Mouse (Mus musculus) right cerebral cortex, adult 18-20 months (tissue): ENCODE data around the gene Pin4.
"Not testable (repeated sequence)": the region's sequence is repeated elsewhere in the genome, so short reads cannot be mapped to it uniquely, and the experiment has no call there.

Experiments
- DNase-seq: peaks from one replicate; pipeline ENCODE4 v3.0.0; 2022; ENCODE audit warnings: mixed read lengths

Gene Pin4

DNA sequence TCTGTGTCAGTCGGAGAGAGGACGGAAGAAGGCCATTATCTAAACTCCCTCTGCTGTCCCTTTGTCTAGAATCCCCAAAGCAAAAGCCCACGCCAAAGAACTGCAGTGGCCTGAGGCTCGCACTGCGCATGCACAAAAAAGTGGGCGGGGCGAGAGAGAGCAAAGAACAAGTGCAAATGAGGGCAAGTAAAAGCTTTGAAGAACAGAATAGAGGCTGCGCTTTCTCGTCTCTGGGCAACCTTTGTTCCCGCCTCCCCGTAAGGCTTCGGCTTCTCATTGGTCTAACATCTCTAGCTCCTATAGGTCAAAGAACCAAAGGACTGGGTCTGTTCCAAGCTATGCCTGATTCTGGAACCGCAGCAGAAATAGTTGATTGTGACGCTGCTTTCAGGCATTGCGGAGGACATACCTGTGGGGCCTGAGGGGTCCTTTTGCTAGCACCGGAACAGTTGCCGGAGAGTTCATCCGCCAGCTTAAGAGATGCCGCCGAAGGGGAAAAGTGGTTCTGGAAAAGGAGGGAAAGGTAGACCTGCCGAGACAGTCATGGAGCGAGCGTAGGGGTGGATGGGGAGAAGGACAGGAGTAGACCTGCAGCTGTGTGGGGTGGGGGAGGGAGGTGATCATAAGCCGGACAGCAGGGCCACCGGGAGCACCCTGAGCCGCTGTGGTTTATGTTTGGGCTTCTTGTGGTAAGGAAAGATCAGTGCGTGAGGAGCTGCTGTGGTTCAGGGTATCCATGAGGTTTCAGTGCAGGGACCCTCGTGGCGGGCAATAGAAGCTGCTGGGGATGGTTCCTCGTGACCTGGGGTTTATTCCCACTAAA lies at the start of gene Pin4:
Pin4 (plus strand) TSS at position 406 of the 823 bp plus-strand sequence.
- peak; percentile 94 for DNase-seq

DNA sequence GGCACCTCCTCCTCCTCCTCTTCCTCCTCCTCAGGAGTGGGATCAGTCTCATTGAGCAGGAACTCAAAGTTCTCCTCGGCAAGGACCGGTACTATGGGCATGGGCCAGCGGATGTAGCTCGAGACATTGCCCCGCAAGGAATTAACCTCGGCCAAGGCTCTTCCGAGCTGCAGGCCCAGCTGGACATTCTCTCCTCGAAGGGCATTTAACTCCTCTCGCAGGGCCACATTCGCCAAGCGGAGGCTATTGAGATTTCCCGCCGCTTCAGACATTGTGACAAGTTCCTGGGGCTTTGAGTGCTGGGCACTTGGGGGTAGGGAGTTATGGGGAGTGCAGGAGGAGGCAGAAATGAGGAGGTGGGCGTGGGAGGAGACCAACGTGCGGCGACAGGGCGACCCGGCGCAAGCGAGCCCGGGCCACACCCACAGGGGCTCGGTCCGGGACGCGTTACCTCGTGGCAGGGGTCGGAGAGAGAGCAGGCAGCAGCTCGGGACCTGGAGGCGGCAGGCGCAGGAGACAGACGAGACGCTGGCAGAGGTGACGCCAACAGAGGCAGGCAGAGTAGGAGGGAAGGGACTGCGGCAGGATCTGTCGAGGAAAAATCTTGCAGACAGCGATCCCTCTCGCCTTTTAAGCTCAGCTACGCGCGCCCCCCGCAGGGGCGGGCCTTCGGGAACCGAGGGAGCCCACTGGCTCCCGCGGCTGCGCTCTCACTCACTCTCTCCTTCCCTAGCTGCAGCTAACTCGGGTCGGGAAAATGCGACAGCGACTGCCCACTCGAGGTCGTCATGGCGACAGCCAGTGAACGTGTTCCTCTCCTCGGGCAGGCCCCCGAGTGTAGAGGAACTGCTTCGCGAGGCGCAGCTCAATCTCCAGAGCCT lies 48.4 kb upstream of the Pin4 start, which contains the start of gene Rtl5:
Rtl5 (minus strand) TSS at position 714 of the 881 bp plus-strand sequence.
- DNase-seq = peak; percentile 88

GRCm38 (mm10) chrX:102071517-102071916 lies 47.7 kb upstream of the Pin4 start:
- DNase-seq = no peak

- DNase-seq = no peak
These were observed 45.5 kb upstream of the Pin4 start for GRCm38 (mm10) chrX:102073605-102074325.

DNA sequence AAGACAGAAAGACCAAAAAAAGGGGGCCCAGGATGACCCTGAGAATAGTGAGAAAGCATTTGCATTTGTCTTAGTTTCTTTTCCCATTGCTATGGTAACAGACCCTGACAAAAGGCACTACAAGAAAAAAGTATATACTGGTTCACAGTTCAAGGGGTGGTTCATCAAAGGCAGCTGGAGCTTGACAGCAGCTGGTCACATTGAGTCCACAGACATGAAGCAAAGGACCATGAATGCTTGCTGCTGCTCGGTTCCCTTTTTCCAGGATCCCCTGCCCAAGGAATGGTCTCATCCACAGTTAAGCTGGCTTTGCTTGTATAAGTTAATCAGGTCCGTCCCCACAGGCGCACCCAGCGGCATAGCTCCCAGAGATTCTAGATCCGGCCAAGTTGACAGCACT lies 44.8 kb upstream of the Pin4 start:
- no peak for DNase-seq

- DNase-seq = no peak
These were observed 44.1 kb upstream of the Pin4 start for GRCm38 (mm10) chrX:102075158-102075557.

- peak; percentile 25 for DNase-seq
These were observed 42.1 kb upstream of the Pin4 start for GRCm38 (mm10) chrX:102076886-102077765.

- DNase-seq = no peak
These were observed 38.2 kb upstream of the Pin4 start for GRCm38 (mm10) chrX:102081076-102081475.

DNA sequence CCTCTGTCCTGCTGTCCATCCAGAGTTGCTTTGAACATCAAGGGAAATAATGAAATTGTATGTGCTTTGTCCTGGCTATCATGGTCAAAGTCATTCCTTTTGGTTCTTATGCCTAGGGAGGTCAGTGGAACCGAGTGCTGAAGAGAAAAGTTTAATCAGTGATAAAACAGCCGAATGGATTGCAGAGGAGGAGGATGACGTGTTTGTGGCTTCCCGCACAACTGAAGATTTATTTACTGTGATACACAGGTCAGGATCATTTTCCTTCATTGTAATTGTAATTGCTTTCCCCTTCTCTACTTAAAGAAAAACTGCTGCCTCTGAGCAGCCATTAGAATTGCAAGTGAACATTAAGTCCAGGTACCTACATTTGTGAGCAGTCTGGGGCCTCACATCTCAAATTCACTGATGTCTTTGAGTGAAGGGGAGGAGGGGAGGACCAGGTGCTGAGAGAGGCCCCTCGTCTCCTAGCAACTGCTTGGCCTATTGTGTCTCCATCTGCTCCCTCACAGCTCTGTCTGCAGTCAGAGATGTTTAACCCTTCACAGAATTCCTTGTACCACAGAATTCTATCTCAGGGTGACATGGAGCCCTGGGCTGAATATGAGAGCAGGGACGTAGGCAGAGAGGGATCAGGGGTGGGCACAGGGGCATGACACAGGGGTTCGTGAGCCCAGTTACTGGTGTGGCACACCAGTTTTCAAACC lies 37.5 kb upstream of the Pin4 start:
- no peak for DNase-seq

- no peak for DNase-seq
These were observed 36.9 kb upstream of the Pin4 start for GRCm38 (mm10) chrX:102082340-102082739.

DNA sequence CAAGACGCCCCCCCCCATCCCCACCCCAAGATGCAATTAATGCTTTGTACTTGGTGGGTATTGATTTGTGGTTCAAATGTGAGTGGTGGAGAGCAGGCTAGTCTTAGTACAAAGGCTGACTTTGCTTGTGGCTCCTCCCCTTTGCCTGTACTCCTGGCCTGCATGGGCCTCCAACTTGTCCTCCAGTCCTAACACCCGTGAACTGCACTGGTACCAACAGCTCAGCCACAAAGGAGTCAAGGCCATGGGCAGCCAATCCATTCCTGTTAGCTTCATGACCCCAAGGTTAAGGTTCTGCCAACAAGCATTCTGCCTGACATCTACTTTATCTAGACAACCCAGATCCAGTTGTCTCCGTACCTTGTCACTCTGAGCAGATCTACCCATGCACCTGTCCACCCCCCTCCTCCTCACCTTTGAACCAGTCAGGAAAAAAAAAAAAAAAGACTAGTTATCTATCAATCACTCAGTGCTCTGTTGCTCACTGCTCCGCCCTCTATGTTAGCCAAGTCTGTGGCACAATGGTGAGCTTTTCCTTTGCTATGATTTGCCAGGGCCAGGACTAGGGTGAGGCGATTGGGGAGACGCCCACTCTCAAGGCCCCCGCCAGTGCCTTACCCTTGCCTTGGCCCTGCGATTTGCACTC lies 33.3 kb upstream of the Pin4 start:
- DNase-seq = no peak

- no peak for DNase-seq
These were observed 28.6 kb upstream of the Pin4 start for GRCm38 (mm10) chrX:102090605-102091004.

- no peak for DNase-seq
These were observed 24.8 kb upstream of the Pin4 start for GRCm38 (mm10) chrX:102094381-102094904.

- no peak for DNase-seq
These were observed 17.4 kb upstream of the Pin4 start for GRCm38 (mm10) chrX:102101886-102102285.

DNA sequence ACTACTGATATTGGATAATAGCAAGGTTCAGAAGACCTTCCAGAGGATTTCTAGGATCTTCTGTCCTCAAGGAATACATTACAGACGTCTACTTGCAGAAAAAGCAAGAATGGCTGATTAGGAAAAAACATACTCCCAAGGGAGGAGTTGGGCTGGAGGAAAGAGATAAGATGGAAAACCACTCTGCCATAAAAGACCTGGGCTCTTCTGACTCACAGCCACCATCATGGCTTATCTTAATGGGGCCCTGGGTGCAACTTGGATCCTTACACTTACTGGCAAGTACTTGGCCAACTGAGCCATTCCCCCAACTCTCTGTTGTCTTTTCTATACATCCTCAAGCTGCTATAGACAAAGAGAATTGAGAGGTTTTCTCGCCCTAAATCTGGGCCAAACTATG lies 15.4 kb upstream of the Pin4 start:
- DNase-seq = not testable (repeated sequence)

GRCm38 (mm10) chrX:102109349-102109748 lies 9.9 kb upstream of the Pin4 start:
- DNase-seq = not testable (repeated sequence)

GRCm38 (mm10) chrX:102115676-102116075 lies 3.6 kb upstream of the Pin4 start:
- peak; percentile 39 for DNase-seq

DNA sequence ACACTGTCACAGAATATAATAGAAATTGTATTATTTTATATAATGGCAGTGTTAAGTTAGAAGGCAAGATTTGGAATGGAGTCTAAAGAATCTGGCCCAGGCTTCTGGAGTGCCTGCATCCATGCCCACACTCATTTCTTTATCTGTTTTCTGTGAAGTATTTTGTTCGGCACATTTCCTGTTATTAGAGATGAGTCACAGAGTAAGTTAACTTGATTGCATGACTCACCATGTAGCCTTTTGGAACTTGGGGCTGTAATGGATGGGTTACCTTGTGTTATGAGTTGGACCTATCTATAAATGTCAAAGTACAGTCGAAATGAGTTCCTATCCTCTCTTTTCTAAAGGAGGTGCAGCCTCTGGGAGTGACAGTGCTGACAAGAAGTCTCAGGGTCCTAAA lies 2.1 kb downstream of the Pin4 start:
- no peak for DNase-seq

- DNase-seq = no peak
These were observed 21.9 kb downstream of the Pin4 start for GRCm38 (mm10) chrX:102141157-102141556.

DNA sequence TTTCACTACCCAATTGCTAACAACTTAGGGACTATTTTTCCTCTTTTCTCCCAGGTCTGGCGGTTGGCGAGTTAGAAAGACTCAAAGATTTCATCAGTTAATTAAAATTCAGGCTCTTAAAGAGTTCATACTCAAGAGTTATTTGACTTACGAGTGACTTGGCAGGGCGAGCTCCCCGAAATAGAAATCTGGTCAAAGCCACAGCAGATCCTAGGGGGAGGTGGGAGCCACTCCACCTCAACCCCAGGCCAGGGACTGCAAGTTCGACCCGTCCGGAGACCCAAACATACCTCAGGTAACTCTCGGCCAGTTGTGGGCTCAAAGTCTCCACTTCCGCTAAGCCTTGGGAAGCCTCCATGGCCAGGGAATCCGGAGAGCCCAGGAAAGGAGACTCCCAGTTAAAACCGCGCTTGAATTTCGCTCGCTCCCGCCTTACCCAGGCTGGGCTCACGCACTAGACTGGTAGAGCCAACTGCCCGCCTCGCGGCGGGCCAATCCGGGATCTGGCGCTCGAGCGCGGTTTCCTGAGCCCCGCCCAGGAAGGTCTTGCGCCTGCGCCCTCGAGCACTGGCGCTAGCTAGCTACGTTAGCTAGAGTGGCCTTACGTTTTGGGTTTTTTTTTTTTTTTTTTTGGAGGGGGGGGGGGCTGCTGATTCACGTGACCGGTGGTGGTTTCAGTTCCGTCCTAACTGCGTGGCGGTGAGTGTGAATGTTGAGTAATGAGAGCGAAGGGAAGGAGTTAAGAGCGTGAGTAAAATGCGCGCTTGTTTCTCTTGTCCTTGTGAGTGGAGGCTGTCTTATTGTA lies 37.6 kb downstream of the Pin4 start, which contains the start of gene Ercc6l:
Ercc6l (minus strand) TSS at position 474 of the 805 bp plus-strand sequence.
- DNase-seq = peak; percentile 91
